Mouse (Mus musculus): ENCODE measurements around the gene Arfgap3. TPM values are rescaled to one million over a fixed set of nuclear protein-coding genes. Genes with fewer than 3 reads are reported as not detected.
"Not testable (repeated sequence)": the region's sequence is repeated elsewhere in the genome, so short reads cannot be mapped to it uniquely, and the experiment has no call there.

The Arfgap3 gene
- polyA plus RNA-seq, 1 experiment from 2014 or later: 28.5 TPM

DNA sequence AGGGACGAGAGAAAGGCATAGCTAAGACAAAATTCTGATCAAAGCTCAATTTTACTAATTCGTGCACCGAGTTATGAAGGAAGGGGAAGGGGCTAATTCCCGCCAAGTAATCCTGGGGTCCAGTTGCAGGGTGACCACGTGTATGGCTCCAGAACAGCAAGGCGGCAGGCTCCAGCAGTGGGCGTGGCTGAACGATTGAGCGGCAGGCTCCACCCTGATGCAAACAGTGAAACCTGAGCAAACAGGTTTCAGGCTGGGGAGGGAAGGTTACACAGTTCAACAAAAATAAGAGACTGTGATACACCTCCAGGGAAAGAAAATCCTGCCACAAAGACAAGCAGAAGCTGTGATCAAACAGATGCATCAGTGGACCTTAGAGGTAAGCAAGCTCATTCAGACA, 78.8 kb downstream of the Arfgap3 start:
- not testable (repeated sequence) for H3K9ac ChIP-seq; H3K4me2 ChIP-seq; H3K4me3 ChIP-seq; ATAC-seq (ENCODE audit: extremely low read depth, insufficient number of reproducible peaks, low FRiP score, low TSS enrichment); H3K9me3 ChIP-seq; H3K36me3 ChIP-seq; H3K27me3 ChIP-seq (replicated peaks); H3K4me1 ChIP-seq; H3K27ac ChIP-seq (replicated peaks)
- 32% methylated on average over 9 of the region's 9 CpGs for WGBS

DNA sequence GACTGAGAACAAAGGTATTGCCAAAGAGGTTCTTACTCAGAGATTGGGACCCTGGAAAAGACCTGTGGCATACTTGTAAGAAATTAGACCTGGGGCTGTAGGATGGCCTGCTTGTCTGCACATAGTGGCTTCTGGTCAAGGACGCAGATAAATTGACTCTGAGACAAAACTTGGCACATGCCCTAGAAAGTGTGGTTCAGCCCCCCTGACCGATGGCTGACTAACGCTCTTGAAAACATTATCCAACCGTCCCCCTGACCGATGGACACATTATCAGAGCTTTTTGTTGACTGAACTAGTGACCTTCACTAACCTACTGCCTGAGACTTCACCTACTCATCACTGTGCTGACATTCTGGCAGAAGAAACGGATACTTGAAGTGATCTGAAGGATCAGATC, 80.1 kb downstream of the Arfgap3 start:
- not testable (repeated sequence) for H3K9ac ChIP-seq; H3K27me3 ChIP-seq (replicated peaks); ATAC-seq (ENCODE audit: extremely low read depth, insufficient number of reproducible peaks, low FRiP score, low TSS enrichment); H3K9me3 ChIP-seq; H3K27ac ChIP-seq (replicated peaks); H3K4me1 ChIP-seq; H3K4me2 ChIP-seq; H3K36me3 ChIP-seq; H3K4me3 ChIP-seq
- 52% methylated on average over 6 of the region's 6 CpGs for WGBS

DNA sequence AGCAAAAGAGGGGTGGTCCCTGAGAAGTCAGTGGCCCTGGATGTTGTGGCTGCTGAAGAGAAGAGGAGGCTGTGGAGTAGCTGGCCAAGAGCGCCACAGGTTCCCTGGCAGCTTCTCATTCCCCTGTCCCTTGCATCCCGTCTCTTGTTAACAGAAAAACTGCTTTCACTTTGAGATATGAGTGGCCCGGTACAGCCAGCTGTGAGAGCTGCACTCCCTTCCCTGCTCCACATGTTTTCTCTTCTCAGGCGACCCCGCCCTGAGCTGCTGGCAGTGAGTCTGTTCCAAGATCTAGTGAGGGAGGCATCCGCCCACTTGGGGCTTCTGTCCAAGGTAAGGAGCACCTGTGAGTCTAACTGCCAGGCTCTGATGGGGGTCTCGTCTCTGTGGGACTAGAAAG, 81.6 kb downstream of the Arfgap3 start:
- 30% methylated on average over 7 of the region's 7 CpGs for WGBS
- H3K4me2 ChIP-seq: peak overlapping the region; percentile 28
- not testable (repeated sequence) for H3K9me3 ChIP-seq

GRCm38 (mm10) chr15:83265269-83265668, 84.8 kb downstream of the Arfgap3 start:
- no peak for ATAC-seq (ENCODE audit: extremely low read depth, insufficient number of reproducible peaks, low FRiP score, low TSS enrichment)
- 20% methylated on average over 1 of the region's 1 CpGs for WGBS
- Histone ChIP-seq H3K4me3 (no peak overlapping the region), H3K9me3 (no peaks in the 10 kb centered on the region), H3K9ac (no peak overlapping the region), H3K4me2 (no peak overlapping the region), H3K36me3 (no peaks in the 10 kb centered on the region), H3K27ac (replicated peaks) (no peak overlapping the region), H3K27me3 (replicated peaks) (no peaks in the 10 kb centered on the region), H3K4me1 (peaks cover 3% of the 10 kb centered on the region; the same call in 1 of the 2 replicates)

More for the DNA sequence above, 81.6 kb downstream of the Arfgap3 start:
- H3K4me1 ChIP-seq; ATAC-seq (ENCODE audit: extremely low read depth, insufficient number of reproducible peaks, low FRiP score, low TSS enrichment); H3K27me3 ChIP-seq (replicated peaks); H3K36me3 ChIP-seq; H3K9ac ChIP-seq; H3K27ac ChIP-seq (replicated peaks); H3K4me3 ChIP-seq: not testable (repeated sequence)

DNA sequence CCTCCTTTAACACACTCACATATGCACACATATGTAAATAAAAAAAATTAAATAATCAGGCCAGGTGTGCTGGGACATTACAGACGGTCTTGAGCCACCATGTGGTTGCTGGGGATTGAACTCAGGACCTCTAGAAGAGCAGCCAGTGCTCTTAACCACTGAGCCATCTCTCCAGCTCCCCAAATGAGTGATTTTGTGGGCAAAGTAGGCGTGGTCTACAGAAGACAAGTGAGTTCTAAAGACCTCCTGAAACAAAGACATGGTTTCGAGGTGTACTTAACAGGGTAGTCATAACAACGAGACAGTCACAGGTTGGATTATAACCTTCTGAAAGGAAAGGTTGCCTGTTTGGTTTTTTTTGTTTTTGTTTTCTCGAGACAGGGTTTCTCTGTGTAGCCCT, 86.6 kb downstream of the Arfgap3 start:
- WGBS: 60% methylated on average over 5 of the region's 5 CpGs
- H3K36me3 ChIP-seq: no peaks in the 10 kb centered on the region
- H3K9me3 ChIP-seq: no peaks in the 10 kb centered on the region
- no peak overlapping the region for H3K4me3 ChIP-seq
- ATAC-seq (ENCODE audit: extremely low read depth, insufficient number of reproducible peaks, low FRiP score, low TSS enrichment): no peak
- H3K27me3 ChIP-seq (replicated peaks): no peaks in the 10 kb centered on the region
- H3K27ac ChIP-seq (replicated peaks): no peak overlapping the region
- H3K4me2 ChIP-seq: no peak overlapping the region
- peaks cover 2% of the 10 kb centered on the region; the same call in 1 of the 2 replicates for H3K4me1 ChIP-seq
- H3K9ac ChIP-seq: no peak overlapping the region

GRCm38 (mm10) chr15:83257906-83258305, 92.1 kb downstream of the Arfgap3 start:
- H3K27ac ChIP-seq (replicated peaks): no peak overlapping the region
- H3K27me3 ChIP-seq (replicated peaks): peaks cover 7% of the 10 kb centered on the region
- H3K4me3 ChIP-seq: no peak overlapping the region
- no peaks in the 10 kb centered on the region for H3K36me3 ChIP-seq
- ATAC-seq (ENCODE audit: extremely low read depth, insufficient number of reproducible peaks, low FRiP score, low TSS enrichment): no peak
- 71% methylated on average over 13 of the region's 13 CpGs for WGBS
- H3K9ac ChIP-seq: no peak overlapping the region
- H3K4me2 ChIP-seq: 0 out of 2 replicates have a peak overlapping the region, but pooled peaks have one; percentile 1
- peaks cover 4% of the 10 kb centered on the region; the same call in 1 of the 2 replicates for H3K9me3 ChIP-seq
- no peaks in the 10 kb centered on the region for H3K4me1 ChIP-seq

DNA sequence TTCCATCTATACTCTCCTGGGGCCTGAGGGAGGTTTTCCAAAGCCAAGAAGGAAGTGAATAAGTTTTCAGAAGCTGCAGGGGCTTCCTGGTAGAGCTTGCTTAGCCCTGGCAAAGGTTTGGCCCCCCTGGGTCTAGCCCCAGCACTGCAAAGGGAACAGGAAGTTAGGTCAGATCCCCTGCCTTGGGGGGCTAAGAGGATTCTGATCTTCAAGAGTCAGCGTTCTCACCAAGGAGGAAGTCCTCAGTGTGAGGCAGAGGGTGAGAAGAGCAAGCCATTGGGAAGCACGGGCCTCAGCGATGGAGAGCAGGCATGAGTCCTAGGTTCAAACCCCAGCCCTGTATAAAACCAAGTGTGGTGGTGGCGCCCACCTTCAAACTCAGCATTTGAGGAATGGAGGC, 93.6 kb downstream of the Arfgap3 start:
- Histone ChIP-seq H3K9me3 (peaks cover 4% of the 10 kb centered on the region; the same call in 1 of the 2 replicates), H3K4me3 (no peak overlapping the region), H3K9ac (no peak overlapping the region), H3K4me1 (peaks cover 3% of the 10 kb centered on the region; the same call in 1 of the 2 replicates), H3K4me2 (no peak overlapping the region), H3K27me3 (replicated peaks) (peaks cover 21% of the 10 kb centered on the region), H3K27ac (replicated peaks) (no peak overlapping the region), H3K36me3 (no peaks in the 10 kb centered on the region)
- ATAC-seq (ENCODE audit: extremely low read depth, insufficient number of reproducible peaks, low FRiP score, low TSS enrichment): no peak
- WGBS: 62% methylated on average over 4 of the region's 4 CpGs

GRCm38 (mm10) chr15:83255944-83256343, 94.1 kb downstream of the Arfgap3 start:
- Histone ChIP-seq H3K27ac (replicated peaks) (no peak overlapping the region), H3K4me2 (no peak overlapping the region), H3K9me3 (peaks cover 4% of the 10 kb centered on the region; the same call in 1 of the 2 replicates), H3K4me1 (peaks cover 9% of the 10 kb centered on the region), H3K4me3 (no peak overlapping the region), H3K36me3 (no peaks in the 10 kb centered on the region), H3K9ac (no peak overlapping the region), H3K27me3 (replicated peaks) (peaks cover 26% of the 10 kb centered on the region)
- WGBS: 81% methylated on average over 7 of the region's 7 CpGs
- ATAC-seq (ENCODE audit: extremely low read depth, insufficient number of reproducible peaks, low FRiP score, low TSS enrichment): no peak

- ATAC-seq (ENCODE audit: extremely low read depth, insufficient number of reproducible peaks, low FRiP score, low TSS enrichment): no peak
- H3K4me2 ChIP-seq: no peak overlapping the region
- peaks cover 4% of the 10 kb centered on the region; the same call in 1 of the 2 replicates for H3K9me3 ChIP-seq
- no peak overlapping the region for H3K27ac ChIP-seq (replicated peaks)
- peaks cover 33% of the 10 kb centered on the region for H3K27me3 ChIP-seq (replicated peaks)
- no peaks in the 10 kb centered on the region for H3K36me3 ChIP-seq
- H3K4me1 ChIP-seq: peaks cover 13% of the 10 kb centered on the region
- no peak overlapping the region for H3K4me3 ChIP-seq
- no peak overlapping the region for H3K9ac ChIP-seq
- 87% methylated on average over 4 of the region's 4 CpGs for WGBS
Measured at GRCm38 (mm10) chr15:83255191-83255782, 94.8 kb downstream of the Arfgap3 start.

- Histone ChIP-seq H3K4me3 (no peak overlapping the region), H3K27me3 (replicated peaks) (peaks cover 40% of the 10 kb centered on the region), H3K36me3 (no peaks in the 10 kb centered on the region), H3K4me1 (peaks cover 13% of the 10 kb centered on the region), H3K9ac (no peak overlapping the region), H3K9me3 (peaks cover 4% of the 10 kb centered on the region; the same call in 1 of the 2 replicates), H3K27ac (replicated peaks) (no peak overlapping the region), H3K4me2 (no peak overlapping the region)
- WGBS: 48% methylated on average over 10 of the region's 10 CpGs
- no peak for ATAC-seq (ENCODE audit: extremely low read depth, insufficient number of reproducible peaks, low FRiP score, low TSS enrichment)
Measured at GRCm38 (mm10) chr15:83254372-83255070, 95.5 kb downstream of the Arfgap3 start.

- WGBS: 60% methylated on average over 14 of the region's 14 CpGs
- Histone ChIP-seq H3K4me3 (no peak overlapping the region; the same call in 1 of the 2 replicates), H3K36me3 (no peaks in the 10 kb centered on the region), H3K27ac (replicated peaks) (no peak overlapping the region), H3K27me3 (replicated peaks) (peaks cover 59% of the 10 kb centered on the region), H3K4me1 (peaks cover 13% of the 10 kb centered on the region), H3K9ac (no peak overlapping the region), H3K4me2 (peak overlapping the region; percentile 93; the same call in 1 of the 2 replicates), H3K9me3 (peaks cover 4% of the 10 kb centered on the region; the same call in 1 of the 2 replicates)
- ATAC-seq (ENCODE audit: extremely low read depth, insufficient number of reproducible peaks, low FRiP score, low TSS enrichment): no peak
Measured at GRCm38 (mm10) chr15:83252060-83252459, 98.0 kb downstream of the Arfgap3 start.
